Comparison of ENCODE assay signal across 26 mouse cellular contexts in the genomic region with DNA sequence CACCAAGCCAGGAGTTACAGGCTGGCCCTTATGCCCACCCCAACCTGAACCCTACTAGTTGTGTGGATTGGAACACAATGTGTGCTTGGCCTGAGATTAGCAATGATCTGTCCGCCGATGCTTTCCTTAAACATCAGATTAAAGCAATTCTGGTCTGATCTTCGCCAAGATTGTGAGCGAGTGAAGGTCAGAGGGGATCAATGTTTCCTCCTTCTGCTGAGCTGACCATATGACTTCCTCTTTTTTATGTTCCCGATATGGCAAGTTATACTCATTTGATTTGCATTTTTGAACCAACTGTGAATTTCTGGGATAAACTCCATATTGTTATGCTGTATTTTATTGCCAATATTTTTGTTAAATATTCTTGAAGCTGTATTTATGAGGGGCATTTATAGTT.
"Had no signal": no experiment of that assay in that cellular context is flagged by ENCODE, and none has a peak within 500 bp of the region (broad histone marks: within the 10 kb centered on the region; RNA-seq: fewer than 3 reads in every experiment).

No protein-coding gene starts in this region.

- H3K4me3 ChIP-seq: heart, adult 2 months; heart, embryonic 13.5 days; heart, embryonic 15.5 days; hindbrain, embryonic 10.5 days; hindbrain, embryonic 12.5 days; intestine, embryonic 15.5 days; left cerebral cortex, adult 2 months; limb, embryonic 10.5 days; limb, embryonic 12.5 days; liver, embryonic 13.5 days; liver, embryonic 15.5 days had no signal

- H3K27ac ChIP-seq: heart, adult 2 months; heart, embryonic 13.5 days; heart, embryonic 15.5 days; hindbrain, embryonic 10.5 days; hindbrain, embryonic 12.5 days; hindbrain, embryonic 14.5 days; intestine, embryonic 15.5 days; left cerebral cortex, adult 2 months; limb, embryonic 10.5 days; limb, embryonic 12.5 days; liver, embryonic 13.5 days; liver, embryonic 15.5 days had no signal

- ATAC-seq: hindbrain, embryonic 16.5 days; inflammation-experienced regulatory T-cells, adult 6 months; intestine, embryonic 15.5 days; intestine, postnatal 0 days had no signal

- DNase-seq: gastrocnemius, postnatal 14 days; gastrocnemius, postnatal 36 days; heart, adult 2 months; heart, postnatal 14 days; heart, postnatal 4 days; kidney, adult 18-20 months; kidney, adult 8-10 months; kidney, postnatal 10 days; kidney, postnatal 25 days; kidney, postnatal 4 days; layer of hippocampus, adult 9-11 months; liver; liver, embryonic 13.5 days had no signal
